30 mouse cellular contexts compared by ENCODE assay signal in genomic region chr9:58347795-58348194, GRCm38 (mm10). TPM values are rescaled to one million over a fixed set of nuclear protein-coding genes. Genes with fewer than 3 reads are reported as not detected.
"Had no signal": no experiment of that assay in that cellular context is flagged by ENCODE, and none has a peak within 500 bp of the region (broad histone marks: within the 10 kb centered on the region; RNA-seq: fewer than 3 reads in every experiment).

No protein-coding gene starts in this region.

- H3K4me1 ChIP-seq: liver, embryonic 13.5 days had no signal

- H3K9ac ChIP-seq: liver, embryonic 13.5 days had no signal

- H3K27ac ChIP-seq: left cerebral cortex, adult 2 months; liver, embryonic 13.5 days had no signal

- H3K4me3 ChIP-seq: left cerebral cortex, adult 2 months; liver, embryonic 13.5 days had no signal

- H3K36me3 ChIP-seq: liver, embryonic 13.5 days had no signal

- H3K27me3 ChIP-seq: liver, embryonic 13.5 days had no signal

- H3K9me3 ChIP-seq: liver, embryonic 13.5 days had no signal

- H3K4me2 ChIP-seq: liver, embryonic 13.5 days; midbrain, embryonic 11.5 days had no signal

- DNase-seq: kidney, adult 9 months; layer of hippocampus, postnatal 36 days; liver, embryonic 13.5 days; lung, adult 2 months; lung, postnatal 14 days; lung, postnatal 4 days; midbrain, embryonic 14.5 days; thymus, adult 18-20 months; thymus, postnatal 36 days had no signal

RNA-seq across cellular contexts. Expression of gene Tbc1d21, which starts 22.5 kb away (rescaled TPM):
- total RNA-seq: layer of hippocampus, adult 8-10 months; layer of hippocampus, postnatal 10 days; layer of hippocampus, postnatal 36 days; left cerebral cortex, adult 2 months; left cerebral cortex, postnatal 10 days; left cerebral cortex, postnatal 36 days; liver, adult 2 months; megakaryocyte progenitor cell, adult 5-6 weeks; megakaryocyte-erythroid progenitor cell, adult 5-6 weeks; midbrain, postnatal 0 days had no signal
- polyA plus RNA-seq: kidney, embryonic 16.5 days; large intestine, adult 2 months; limb, embryonic 11.5 days; limb, embryonic 14.5 days; liver, adult 2 months; liver, embryonic 13.5 days; liver, embryonic 16.5 days; lung, adult 2 months; lung, embryonic 16.5 days; midbrain, embryonic 11.5 days; midbrain, embryonic 14.5 days; midbrain, postnatal 0 days; neural tube, embryonic 11.5 days; neural tube, embryonic 14.5 days; small intestine, adult 2 months; spleen, adult 2 months; urinary bladder, adult 2 months had no signal

RNA-seq across cellular contexts. Expression of gene Loxl1, which starts 34.8 kb away (rescaled TPM):
- total RNA-seq: megakaryocyte progenitor cell, adult 5-6 weeks; megakaryocyte-erythroid progenitor cell, adult 5-6 weeks had no signal
